ENCODE assay signal across 23 mouse cellular contexts in genomic region chr8:124691706-124692105, GRCm38 (mm10). TPM values are rescaled to one million over a fixed set of nuclear protein-coding genes. Genes with fewer than 3 reads are reported as not detected.
DNase-seq lines count a peak whose midpoint lies in the region; ATAC-seq lines count a peak whose summit lies in the region.
"Had no signal": no experiment of that assay in that cellular context is flagged by ENCODE, and none has a peak within 500 bp of the region (broad histone marks: within the 10 kb centered on the region; RNA-seq: fewer than 3 reads in every experiment).

No protein-coding gene starts in this region.

- ATAC-seq in lung, embryonic 15.5 days (ENCODE audit: borderline replicate concordance, extremely low read depth, low FRiP score, low TSS enrichment): peak; percentile 69
- no peak for ATAC-seq in kidney, embryonic 16.5 days (ENCODE audit: low FRiP score, low TSS enrichment)
- ATAC-seq in forebrain, embryonic 13.5 days: no peak
- ATAC-seq: activated CD4-positive, CD25-positive, alpha-beta regulatory T cell, adult 4 months; forebrain, embryonic 14.5 days; forebrain, postnatal 0 days; hindbrain, embryonic 16.5 days had no signal

- H3K27me3 ChIP-seq in lung, embryonic 15.5 days: no peaks in the 10 kb centered on the region
- H3K27me3 ChIP-seq in kidney, embryonic 16.5 days (ENCODE audit: insufficient read depth, low read length): no peaks in the 10 kb centered on the region
- H3K27me3 ChIP-seq in forebrain, embryonic 13.5 days: no peaks in the 10 kb centered on the region
- H3K27me3 ChIP-seq: hindbrain, embryonic 13.5 days had no signal

- peak; percentile 50 to 72 for DNase-seq in lung, adult 18-20 months
- peak; percentile 50 for DNase-seq in lung, postnatal 10 days
- DNase-seq in lung, postnatal 36 days: peak; percentile 79
- DNase-seq in adrenal gland, adult 8-10 months: no peak
- DNase-seq: adrenal gland, postnatal 10 days; adrenal gland, postnatal 36 days; cerebellum, adult 18-20 months; cerebellum, adult 9-10 months; cerebellum, postnatal 14 days; forebrain, postnatal 0 days; gastrocnemius, adult 2 months; gastrocnemius, postnatal 25 days; heart, adult 2 months had no signal

- no peak overlapping the region for H3K9ac ChIP-seq in lung, embryonic 15.5 days
- H3K9ac ChIP-seq in kidney, embryonic 16.5 days (replicated peaks; ENCODE audit: low read length): no peak overlapping the region
- no peak overlapping the region for H3K9ac ChIP-seq in forebrain, embryonic 13.5 days
- H3K9ac ChIP-seq: forebrain, postnatal 0 days; hindbrain, embryonic 13.5 days had no signal

- H3K36me3 ChIP-seq in lung, embryonic 15.5 days: peaks cover 16% of the 10 kb centered on the region
- H3K36me3 ChIP-seq in kidney, embryonic 16.5 days (ENCODE audit: insufficient read depth, low read length): peaks cover 16% of the 10 kb centered on the region
- peaks cover 75% of the 10 kb centered on the region for H3K36me3 ChIP-seq in forebrain, embryonic 13.5 days (ENCODE audit: poor library complexity, severe bottlenecking)

- H3K4me1 ChIP-seq in lung, embryonic 15.5 days: no peaks in the 10 kb centered on the region
- no peaks in the 10 kb centered on the region for H3K4me1 ChIP-seq in kidney, embryonic 16.5 days (ENCODE audit: insufficient read depth, low read length)
- no peaks in the 10 kb centered on the region for H3K4me1 ChIP-seq in forebrain, embryonic 13.5 days
- H3K4me1 ChIP-seq: forebrain, embryonic 10.5 days; hindbrain, embryonic 13.5 days had no signal

- 70% methylated on average over 4 of the region's 4 CpGs for WGBS in lung, embryonic 15.5 days
- 94% methylated on average over 4 of the region's 4 CpGs for WGBS in kidney, embryonic 16.5 days
- WGBS in forebrain, embryonic 13.5 days: 93% methylated on average over 4 of the region's 4 CpGs

- H3K9me3 ChIP-seq in lung, embryonic 15.5 days: no peaks in the 10 kb centered on the region
- no peaks in the 10 kb centered on the region for H3K9me3 ChIP-seq in kidney, embryonic 16.5 days (ENCODE audit: low read length)
- H3K9me3 ChIP-seq in forebrain, embryonic 13.5 days (replicated peaks): no peaks in the 10 kb centered on the region
- H3K9me3 ChIP-seq: forebrain, embryonic 10.5 days; hindbrain, embryonic 13.5 days had no signal

- H3K27ac ChIP-seq in lung, embryonic 15.5 days: peak overlapping the region; percentile 60
- no peak overlapping the region for H3K27ac ChIP-seq in kidney, embryonic 16.5 days (ENCODE audit: low read length)
- no peak overlapping the region for H3K27ac ChIP-seq in forebrain, embryonic 13.5 days
- H3K27ac ChIP-seq: forebrain, embryonic 10.5 days; gastrocnemius, adult 2 months; heart, adult 2 months; hindbrain, embryonic 13.5 days had no signal

- H3K4me2 ChIP-seq in lung, embryonic 15.5 days: no peak overlapping the region
- H3K4me2 ChIP-seq in kidney, embryonic 16.5 days (replicated peaks; ENCODE audit: low read depth, low read length): no peak overlapping the region
- H3K4me2 ChIP-seq in forebrain, embryonic 13.5 days: no peak overlapping the region
- H3K4me2 ChIP-seq: heart, embryonic 11.5 days; hindbrain, embryonic 13.5 days had no signal

- H3K4me3 ChIP-seq in lung, embryonic 15.5 days: no peak overlapping the region
- H3K4me3 ChIP-seq in kidney, embryonic 16.5 days (ENCODE audit: low read length): no peak overlapping the region
- H3K4me3 ChIP-seq in forebrain, embryonic 13.5 days: no peak overlapping the region
- H3K4me3 ChIP-seq: forebrain, embryonic 10.5 days; gastrocnemius, adult 2 months; heart, adult 2 months; hindbrain, embryonic 13.5 days had no signal

RNA-seq across cellular contexts. Expression of gene 2310022B05Rik, which starts 28.5 kb away (rescaled TPM):
- polyA plus RNA-seq in lung, embryonic 15.5 days (2015; fragmentation: Nextera tagmentation; extraction: Ambion mirVana): 29.9 and 30.1 TPM in 2 replicates
- 28.0 and 31.7 TPM in 2 replicates for polyA plus RNA-seq in kidney, embryonic 16.5 days (2015; fragmentation: Nextera tagmentation; extraction: Ambion mirVana)
- total RNA-seq in adrenal gland, adult 8-10 months (2022): 10 to 100 TPM; 39.9 to 50.2 (median 45.4) TPM
- polyA plus RNA-seq in forebrain, embryonic 13.5 days (2015; fragmentation: Nextera tagmentation; extraction: Ambion mirVana): 18.0 and 19.2 TPM in 2 replicates

RNA-seq across cellular contexts. Expression of gene Ttc13, which starts 30.1 kb away (rescaled TPM):
- polyA plus RNA-seq in lung, embryonic 15.5 days (2015; fragmentation: Nextera tagmentation; extraction: Ambion mirVana): 47.0 and 49.7 TPM in 2 replicates
- 43.5 and 49.9 TPM in 2 replicates for polyA plus RNA-seq in kidney, embryonic 16.5 days (2015; fragmentation: Nextera tagmentation; extraction: Ambion mirVana)
- 10 to 100 TPM; 39.3 to 45.5 (median 42.7) TPM for total RNA-seq in adrenal gland, adult 8-10 months (2022)
- 48.4 and 54.8 TPM in 2 replicates for polyA plus RNA-seq in forebrain, embryonic 13.5 days (2015; fragmentation: Nextera tagmentation; extraction: Ambion mirVana)

RNA-seq across cellular contexts. Expression of gene Arv1, which starts 30.2 kb away (rescaled TPM):
- 21.8 and 23.8 TPM in 2 replicates for polyA plus RNA-seq in lung, embryonic 15.5 days (2015; fragmentation: Nextera tagmentation; extraction: Ambion mirVana)
- 23.8 and 27.2 TPM in 2 replicates for polyA plus RNA-seq in kidney, embryonic 16.5 days (2015; fragmentation: Nextera tagmentation; extraction: Ambion mirVana)
- total RNA-seq in adrenal gland, adult 8-10 months (2022): 10 to 100 TPM in 3 of 4 experiments, 1 to 10 TPM in 1; 6.4 to 15.9 (median 13.3) TPM
- 29.9 and 36.0 TPM in 2 replicates for polyA plus RNA-seq in forebrain, embryonic 13.5 days (2015; fragmentation: Nextera tagmentation; extraction: Ambion mirVana)

RNA-seq across cellular contexts. Expression of gene Fam89a, which starts 59.9 kb away (rescaled TPM):
- polyA plus RNA-seq in lung, embryonic 15.5 days (2015; fragmentation: Nextera tagmentation; extraction: Ambion mirVana): 11.3 and 14.4 TPM in 2 replicates
- polyA plus RNA-seq in kidney, embryonic 16.5 days (2015; fragmentation: Nextera tagmentation; extraction: Ambion mirVana): 3.4 and 4.0 TPM in 2 replicates
- under 1 TPM in 3 of 4 experiments, not detected in 1; 0.42 to 0.73 (median 0.49) TPM for total RNA-seq in adrenal gland, adult 8-10 months (2022)
- 0.34 and 0.36 TPM in 2 replicates for polyA plus RNA-seq in forebrain, embryonic 13.5 days (2015; fragmentation: Nextera tagmentation; extraction: Ambion mirVana)
- total RNA-seq: hematopoietic stem cell, adult 5-6 weeks had no signal
